Mouse (Mus musculus): ENCODE measurements around the gene Igsf21. TPM values are rescaled to one million over a fixed set of nuclear protein-coding genes. Genes with fewer than 3 reads are reported as not detected.

The Igsf21 gene
- polyA plus RNA-seq, 1 experiment from 2014 or later: not detected

GRCm38 (mm10) chr4:140249011-140249744, 2.6 kb upstream of the Igsf21 start:
- no peak for DNase-seq (ENCODE audit: low read depth, low spot score)
- ATAC-seq: no peak
- TF ChIP-seq CTCF (IDR thresholded peaks at IDR 0.05): no peak
- POLR2A ChIA-PET: no interaction called here
- CTCF ChIA-PET: no interaction called here
- peaks cover 14% of the 10 kb centered on the region for H3K27me3 ChIP-seq
- in situ Hi-C loops (cut with MboI; ENCODE audit: low pct_unique_long_range_greater_than_20kb): no loop called here

- DNase-seq (ENCODE audit: low read depth, low spot score) (no peak), ATAC-seq (no peak)
- ChIA-PET POLR2A (no interaction called here), CTCF (no interaction called here)
- no peak for TF ChIP-seq CTCF (IDR thresholded peaks at IDR 0.05)
- in situ Hi-C loops (cut with MboI; ENCODE audit: low pct_unique_long_range_greater_than_20kb): no loop called here
- peaks cover 19% of the 10 kb centered on the region for H3K27me3 ChIP-seq
These were observed 1.8 kb upstream of the Igsf21 start for GRCm38 (mm10) chr4:140248396-140248795.

- no peak for TF ChIP-seq CTCF (IDR thresholded peaks at IDR 0.05)
- no peak for DNase-seq (ENCODE audit: low read depth, low spot score)
- H3K27me3 ChIP-seq: peaks cover 24% of the 10 kb centered on the region
- ATAC-seq: no peak
- in situ Hi-C loops (cut with MboI; ENCODE audit: low pct_unique_long_range_greater_than_20kb): no loop called here
- POLR2A ChIA-PET: interaction anchor here (0.6 kb wide), 1 partner anchor 1057 kb away, joined by 4 read pairs; no protein-coding TSS in a partner anchor
- CTCF ChIA-PET: no interaction called here
These were observed 721 bp upstream of the Igsf21 start for GRCm38 (mm10) chr4:140247006-140248003.

GRCm38 (mm10) chr4:140245286-140246179, 1.1 kb downstream of the Igsf21 start:
- POLR2A ChIA-PET: no interaction called here
- in situ Hi-C loops (cut with MboI; ENCODE audit: low pct_unique_long_range_greater_than_20kb): no loop called here
- H3K27me3 ChIP-seq: peaks cover 24% of the 10 kb centered on the region
- CTCF ChIA-PET: no interaction called here
- DNase-seq (ENCODE audit: low read depth, low spot score) (no peak), ATAC-seq (no peak)
- no peak for TF ChIP-seq CTCF (IDR thresholded peaks at IDR 0.05)

GRCm38 (mm10) chr4:140244835-140245234, 1.7 kb downstream of the Igsf21 start:
- CTCF ChIA-PET: no interaction called here
- DNase-seq (ENCODE audit: low read depth, low spot score) (no peak), ATAC-seq (no peak)
- TF ChIP-seq CTCF (IDR thresholded peaks at IDR 0.05): no peak
- POLR2A ChIA-PET: no interaction called here
- in situ Hi-C loops (cut with MboI; ENCODE audit: low pct_unique_long_range_greater_than_20kb): no loop called here
- peaks cover 24% of the 10 kb centered on the region for H3K27me3 ChIP-seq

- CTCF ChIA-PET: no interaction called here
- no peak for TF ChIP-seq CTCF (IDR thresholded peaks at IDR 0.05)
- in situ Hi-C loops (cut with MboI; ENCODE audit: low pct_unique_long_range_greater_than_20kb): no loop called here
- POLR2A ChIA-PET: no interaction called here
- ATAC-seq (no peak), DNase-seq (ENCODE audit: low read depth, low spot score) (no peak)
- peaks cover 24% of the 10 kb centered on the region for H3K27me3 ChIP-seq
These were observed 2.3 kb downstream of the Igsf21 start for GRCm38 (mm10) chr4:140244161-140244813.

GRCm38 (mm10) chr4:140243231-140243630, 3.4 kb downstream of the Igsf21 start:
- H3K27me3 ChIP-seq: peaks cover 24% of the 10 kb centered on the region
- in situ Hi-C loops (cut with MboI; ENCODE audit: low pct_unique_long_range_greater_than_20kb): no loop called here
- POLR2A ChIA-PET: no interaction called here
- TF ChIP-seq CTCF (IDR thresholded peaks at IDR 0.05): no peak
- no peak for ATAC-seq
- CTCF ChIA-PET: no interaction called here
- DNase-seq (ENCODE audit: low read depth, low spot score): no peak

GRCm38 (mm10) chr4:140242291-140242690, 4.3 kb downstream of the Igsf21 start:
- POLR2A ChIA-PET: no interaction called here
- peaks cover 23% of the 10 kb centered on the region for H3K27me3 ChIP-seq
- TF ChIP-seq CTCF (IDR thresholded peaks at IDR 0.05): no peak
- no peak for DNase-seq (ENCODE audit: low read depth, low spot score)
- CTCF ChIA-PET: no interaction called here
- in situ Hi-C loops (cut with MboI; ENCODE audit: low pct_unique_long_range_greater_than_20kb): no loop called here
- ATAC-seq: no peak

GRCm38 (mm10) chr4:140237305-140237741, 9.3 kb downstream of the Igsf21 start:
- H3K27me3 ChIP-seq: peaks cover 4% of the 10 kb centered on the region
- CTCF ChIA-PET: no interaction called here
- ATAC-seq (no peak), DNase-seq (ENCODE audit: low read depth, low spot score) (no peak)
- TF ChIP-seq CTCF (IDR thresholded peaks at IDR 0.05): no peak
- POLR2A ChIA-PET: interaction anchor here (0.6 kb wide), 1 partner anchor 193 kb away, joined by 3 read pairs; no protein-coding TSS in a partner anchor
- in situ Hi-C loops (cut with MboI; ENCODE audit: low pct_unique_long_range_greater_than_20kb): no loop called here
